ENCODE assay signal across 8 mouse cellular contexts in genomic region chr6:49213581-49214085, GRCm38 (mm10). TPM values are rescaled to one million over a fixed set of nuclear protein-coding genes. Genes with fewer than 3 reads are reported as not detected.
A peak's percentile ranks its signal among the peaks of the same experiment; 100 is the strongest.
DNase-seq lines count a peak whose midpoint lies in the region; ATAC-seq and TF ChIP-seq lines count a peak whose summit lies in the region.

No protein-coding gene starts in this region.

- TF ChIP-seq POLR2A in bone marrow macrophage, adult 2 months (IDR thresholded peaks at IDR 0.05; ENCODE audit: borderline replicate concordance, low read depth, low read length) = no peak

- peak; percentile 59 for DNase-seq in neural tube, embryonic 10.5 days (ENCODE audit: extremely low spot score, low spot score)
- DNase-seq in urinary bladder, postnatal 14 days (ENCODE audit: low spot score) = peak; percentile 24
- DNase-seq in ovary, adult 18-20 months (ENCODE audit: low spot score) = no peak

- peak overlapping the region; percentile 95 for H3K4me3 ChIP-seq in megakaryocyte, embryonic 14.5 days (replicated peaks)
- peak overlapping the region; percentile 93 for H3K4me3 ChIP-seq in bone marrow macrophage, adult 2 months (ENCODE audit: insufficient read depth, low read length)
- H3K4me3 ChIP-seq in heart, embryonic 14.5 days (ENCODE audit: control insufficient read depth in 1 of 2, insufficient read depth in 1 of 2, low read depth in 1 of 2, low read length in 2 of 2) = peak overlapping the region; percentile 94 to 97
- peak overlapping the region; percentile 98 for H3K4me3 ChIP-seq in limb, embryonic 12.5 days (replicated peaks)

- peaks cover 45% of the 10 kb centered on the region for H3K4me1 ChIP-seq in megakaryocyte, embryonic 14.5 days
- peaks cover 23% of the 10 kb centered on the region for H3K4me1 ChIP-seq in bone marrow macrophage, adult 2 months (ENCODE audit: control insufficient read depth, insufficient read depth, low read length)
- peaks cover 18 to 41% of the 10 kb centered on the region in 2 experiments for H3K4me1 ChIP-seq in heart, embryonic 14.5 days (ENCODE audit: control insufficient read depth in 2 of 2, insufficient read depth in 2 of 2, low read length in 2 of 2)
- peaks cover 35% of the 10 kb centered on the region for H3K4me1 ChIP-seq in limb, embryonic 12.5 days (replicated peaks)

- peaks cover 9% of the 10 kb centered on the region for H3K36me3 ChIP-seq in megakaryocyte, embryonic 14.5 days (replicated peaks; ENCODE audit: low read length)
- H3K36me3 ChIP-seq in heart, embryonic 14.5 days (ENCODE audit: control insufficient read depth, insufficient read depth, low read length) = no peaks in the 10 kb centered on the region
- H3K36me3 ChIP-seq in limb, embryonic 12.5 days = peaks cover 5% of the 10 kb centered on the region; the same call in 1 of the 2 replicates

- H3K27ac ChIP-seq in bone marrow macrophage, adult 2 months (ENCODE audit: insufficient read depth, low read depth, low read length) = peak overlapping the region; percentile 44
- H3K27ac ChIP-seq in heart, embryonic 14.5 days (replicated peaks in 1 of 2; ENCODE audit: control insufficient read depth in 1 of 2, insufficient read depth in 1 of 2, low read depth in 2 of 2, low read length in 2 of 2) = peak overlapping the region; percentile 71 to 99
- peak overlapping the region; percentile 99 for H3K27ac ChIP-seq in limb, embryonic 12.5 days

- no peaks in the 10 kb centered on the region for H3K9me3 ChIP-seq in megakaryocyte, embryonic 14.5 days
- H3K9me3 ChIP-seq in heart, embryonic 14.5 days (ENCODE audit: control insufficient read depth, low read length) = no peaks in the 10 kb centered on the region
- no peaks in the 10 kb centered on the region for H3K9me3 ChIP-seq in limb, embryonic 12.5 days

- peak overlapping the region; percentile 95 for H3K4me2 ChIP-seq in heart, embryonic 14.5 days (ENCODE audit: low read length)
- peak overlapping the region; percentile 91 for H3K4me2 ChIP-seq in limb, embryonic 12.5 days

- ATAC-seq in megakaryocyte, adult 5-6 weeks (ENCODE audit: poor library complexity, severe bottlenecking) = no peak
- ATAC-seq in heart, embryonic 14.5 days (ENCODE audit: insufficient number of reproducible peaks, insufficient read depth, low FRiP score, low read depth) = no peak
- no peak for ATAC-seq in limb, embryonic 12.5 days (ENCODE audit: insufficient number of reproducible peaks, insufficient read depth, low FRiP score, low TSS enrichment, low read depth)

- no peaks in the 10 kb centered on the region for H3K27me3 ChIP-seq in megakaryocyte, embryonic 14.5 days (replicated peaks)
- no peaks in the 10 kb centered on the region for H3K27me3 ChIP-seq in heart, embryonic 14.5 days (ENCODE audit: control insufficient read depth, insufficient read depth, low read length)
- no peaks in the 10 kb centered on the region for H3K27me3 ChIP-seq in limb, embryonic 12.5 days

- no peak for TF ChIP-seq CTCF in bone marrow macrophage, adult 2 months (IDR thresholded peaks at IDR 0.05; ENCODE audit: low read depth, low read length)

- peak overlapping the region; percentile 98 for H3K9ac ChIP-seq in heart, embryonic 14.5 days (ENCODE audit: low read length)
- peak overlapping the region; percentile 98 for H3K9ac ChIP-seq in limb, embryonic 12.5 days (replicated peaks)

- WGBS in heart, embryonic 14.5 days = under 1% methylated on average over 45 of the region's 50 CpGs
- under 1% methylated on average over 39 of the region's 50 CpGs for WGBS in limb, embryonic 12.5 days

RNA-seq across cellular contexts. Expression of gene Igf2bp3, which starts 1.1 kb away (rescaled TPM):
- polyA plus RNA-seq in megakaryocyte, embryonic 14.5 days (2012; ENCODE audit: insufficient read depth, low replicate concordance) = 0.39 and 11.9 TPM in 2 replicates
- total RNA-seq in megakaryocyte, adult 5-6 weeks (2015) = 0.02 and 0.05 TPM in 2 replicates
- not detected in 2 replicates for total RNA-seq in megakaryocyte, adult 5-6 weeks (2017)
- polyA plus RNA-seq in bone marrow macrophage, adult 2 months (2012; ENCODE audit: insufficient read depth, insufficient read length, missing spikeins) = 0.68 and 0.79 TPM in 2 replicates
- polyA plus RNA-seq in heart, embryonic 14.5 days (2014; fragmentation: Nextera tagmentation; extraction: Ambion mirVana) = 44.2 and 44.7 TPM in 2 replicates
- 114 and 122 TPM in 2 replicates for polyA plus RNA-seq in limb, embryonic 12.5 days (2016; fragmentation: Nextera tagmentation; extraction: Ambion mirVana)

RNA-seq across cellular contexts. Expression of gene Tra2a, which starts 50.2 kb away (rescaled TPM):
- 12.2 TPM in 1 of 2 replicates, not detected in the other for polyA plus RNA-seq in megakaryocyte, embryonic 14.5 days (2012; ENCODE audit: insufficient read depth, low replicate concordance)
- 124 and 144 TPM in 2 replicates for total RNA-seq in megakaryocyte, adult 5-6 weeks (2015)
- 98.9 and 106 TPM in 2 replicates for total RNA-seq in megakaryocyte, adult 5-6 weeks (2017)
- polyA plus RNA-seq in bone marrow macrophage, adult 2 months (2012; ENCODE audit: insufficient read depth, insufficient read length, missing spikeins) = 94.2 and 103 TPM in 2 replicates
- polyA plus RNA-seq in heart, embryonic 14.5 days (2014; fragmentation: Nextera tagmentation; extraction: Ambion mirVana) = 30.6 and 36.1 TPM in 2 replicates
- polyA plus RNA-seq in limb, embryonic 12.5 days (2016; fragmentation: Nextera tagmentation; extraction: Ambion mirVana) = 151 and 169 TPM in 2 replicates

Comparison
In these comparisons a context has a peak if more than half of its experiments do, and no peak if none do; other contexts are left out.
1. H3K27ac ChIP-seq: peak in every context shown above with its lines; median percentile 99 in limb, embryonic 12.5 days; 85 in heart, embryonic 14.5 days; 44 in bone marrow macrophage, adult 2 months.